Mouse (Mus musculus) myocyte (in vitro differentiated cells): ENCODE data around the gene Myom1. TPM values are rescaled to one million over a fixed set of nuclear protein-coding genes. Genes with fewer than 3 reads are reported as not detected.
A peak's percentile ranks its signal among the peaks of the same experiment; 100 is the strongest.

ENCODE experiments used
- H3K27me3 ChIP-seq: one replicate; pipeline ENCODE4 v1.6.1; 2011; ENCODE audit not compliant: control insufficient read depth, insufficient read depth, insufficient read length
- H3K36me3 ChIP-seq: one replicate; pipeline ENCODE4 v1.6.1; 2011; ENCODE audit not compliant: control insufficient read depth, insufficient read depth
- H3K4me2 ChIP-seq: one replicate; pipeline ENCODE4 v1.6.1; 2011; ENCODE audit warnings: low read depth, control low read depth
- H3K4me3 ChIP-seq: one replicate; pipeline ENCODE4 v1.5.1; 2011; ENCODE audit warnings: mild to moderate bottlenecking, control low read depth, moderate library complexity
- H3K79me2 ChIP-seq: one replicate; pipeline ENCODE4 v1.6.1; 2011; ENCODE audit not compliant: control insufficient read depth, insufficient read depth
- H3ac ChIP-seq: one replicate; pipeline ENCODE4 v1.6.1; 2011; ENCODE audit not compliant: control insufficient read depth, insufficient read length
- CEBPB ChIP-seq: IDR thresholded peaks from 2 replicates; pipeline ENCODE4 v1.6.1; 2011; ENCODE audit warnings: mild to moderate bottlenecking, moderate library complexity; ENCODE audit not compliant: poor library complexity, insufficient read depth, severe bottlenecking
- MAX ChIP-seq: IDR thresholded peaks from one replicate; pipeline ENCODE4 v1.6.1; 2011; ENCODE audit warnings: low read depth, mild to moderate bottlenecking, control low read depth
- MYOD1 ChIP-seq, 3 experiments: IDR thresholded peaks; one replicate each; pipeline ENCODE4 v1.6.1; 2011; ENCODE audit warnings: control low read depth in 2 of 3, low read depth in 2 of 3, mild to moderate bottlenecking in 2 of 3, moderate library complexity in 1 of 3; ENCODE audit not compliant: insufficient read length in 2 of 3, control insufficient read depth in 1 of 3
- MYOG ChIP-seq, 3 experiments: IDR thresholded peaks; one replicate each; pipeline ENCODE4 v1.6.1; 2011; ENCODE audit warnings: control low read depth in 2 of 3, low read depth in 2 of 3, mild to moderate bottlenecking in 2 of 3; ENCODE audit not compliant: insufficient read length in 2 of 3, control insufficient read depth in 1 of 3, insufficient read depth in 1 of 3
- POLR2A ChIP-seq: IDR thresholded peaks from one replicate; pipeline ENCODE4 v1.6.1; 2011; ENCODE audit warnings: low read depth, mild to moderate bottlenecking, control low read depth, moderate library complexity; ENCODE audit not compliant: insufficient read length
- POLR2AphosphoS2 ChIP-seq: IDR thresholded peaks from one replicate; pipeline ENCODE4 v1.6.1; 2011; ENCODE audit warnings: low read depth, control low read depth; ENCODE audit not compliant: insufficient read length
- SRF ChIP-seq: IDR thresholded peaks from one replicate; pipeline ENCODE4 v1.6.1; 2011; ENCODE audit warnings: low read depth; ENCODE audit not compliant: control insufficient read depth, insufficient read length
- TCF12 ChIP-seq: IDR thresholded peaks from one replicate; pipeline ENCODE4 v1.6.1; 2011; ENCODE audit warnings: mild to moderate bottlenecking, control low read depth; ENCODE audit not compliant: poor library complexity, insufficient read depth, severe bottlenecking
- TCF3 ChIP-seq: IDR thresholded peaks from one replicate; pipeline ENCODE4 v1.6.1; 2011; ENCODE audit warnings: low read depth, control low read depth; ENCODE audit not compliant: insufficient read length
- USF1 ChIP-seq: IDR thresholded peaks from one replicate; pipeline ENCODE4 v1.6.1; 2011; ENCODE audit warnings: low read depth, mild to moderate bottlenecking, control low read depth, moderate library complexity
- polyA plus RNA-seq: library from polyadenylated mRNA; unstranded; fragments of >200 nt; fragmentation: generic; extraction: Trizol; gene quantifications from one replicate; pipeline ENCODE4 v1.2.1, GENCODE M21; 2012; ENCODE audit warnings: missing spikeins

Myom1 gene
- polyA plus RNA-seq, 1 experiment = 52.7 TPM

DNA sequence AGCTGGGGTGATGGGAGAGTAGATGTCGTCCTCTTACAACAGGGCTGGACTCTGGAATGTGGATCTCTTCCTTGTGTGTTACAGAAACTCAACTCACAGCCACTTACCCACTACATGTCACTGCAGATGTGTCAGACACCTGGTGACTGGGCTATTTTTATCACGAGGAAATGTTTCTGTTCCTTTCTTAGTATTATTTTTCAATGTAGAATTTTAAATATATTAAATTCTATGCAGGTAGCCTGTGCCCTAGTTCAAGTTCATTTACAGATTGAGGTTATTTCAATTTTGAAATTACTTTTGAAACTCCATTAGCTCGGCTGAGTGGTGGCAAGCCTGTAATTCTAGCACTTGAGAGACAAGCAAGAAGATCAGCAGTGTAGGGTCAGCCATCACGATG is 88.6 kb downstream of the Myom1 start:
- Histone ChIP-seq H3K27me3 (no peaks in the 10 kb centered on the region), H3K4me3 (no peak overlapping the region), H3ac (no peak overlapping the region), H3K4me2 (no peak overlapping the region), H3K79me2 (no peaks in the 10 kb centered on the region), H3K36me3 (no peaks in the 10 kb centered on the region)
- no peak for TF ChIP-seq TCF3
- no peak for TF ChIP-seq MAX

DNA sequence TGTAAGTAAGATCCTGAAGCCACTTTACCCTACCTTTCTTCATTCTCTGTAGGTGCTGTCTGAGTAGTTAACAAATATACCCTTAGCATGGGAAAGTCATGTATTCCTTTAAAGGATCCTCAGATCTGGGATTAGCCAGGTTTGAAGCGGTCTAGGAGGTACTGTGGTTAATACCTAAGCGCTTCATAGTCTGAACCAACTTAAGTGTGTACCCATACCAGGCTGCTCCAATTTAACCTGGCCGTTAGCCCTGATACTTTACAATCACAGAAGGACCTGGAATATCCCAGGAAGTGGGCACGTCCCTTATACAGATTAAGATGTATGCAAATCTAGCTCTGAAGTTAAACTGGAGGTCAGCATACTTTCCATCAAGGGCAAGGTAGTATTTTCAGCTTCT is 89.9 kb downstream of the Myom1 start:
- Histone ChIP-seq H3K27me3 (no peaks in the 10 kb centered on the region), H3K36me3 (no peaks in the 10 kb centered on the region), H3K79me2 (no peaks in the 10 kb centered on the region), H3K4me2 (no peak overlapping the region), H3ac (no peak overlapping the region), H3K4me3 (no peak overlapping the region)
- TF ChIP-seq POLR2AphosphoS2 (no peak), CEBPB (no peak), MAX (no peak), POLR2A (no peak), USF1 (no peak), SRF (no peak)

DNA sequence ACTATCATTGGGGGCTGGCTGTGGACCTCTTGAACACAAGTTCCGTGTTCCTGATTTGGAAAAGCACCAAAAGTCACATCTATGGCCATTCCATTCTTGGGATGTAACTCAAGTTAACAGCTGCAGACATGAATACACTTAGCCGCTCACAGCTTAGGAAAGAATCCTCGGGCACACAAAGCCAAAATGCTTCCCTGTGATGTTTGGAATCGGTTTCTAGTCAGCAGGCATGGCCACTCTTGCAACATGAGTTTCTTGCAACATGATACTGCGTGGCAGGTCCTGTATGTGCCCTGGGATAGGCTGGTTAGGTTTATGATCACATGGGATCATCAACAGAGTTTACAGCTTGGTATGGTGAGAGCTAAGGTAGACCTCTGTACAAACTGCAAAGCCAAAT is 91.4 kb downstream of the Myom1 start:
- H3K36me3 ChIP-seq = no peaks in the 10 kb centered on the region
- H3K79me2 ChIP-seq = no peaks in the 10 kb centered on the region
- no peak for TF ChIP-seq MYOG (IDR thresholded peaks at IDR 0.05; ENCODE audit: control insufficient read depth in 1 of 3, insufficient read depth in 1 of 3, insufficient read length in 2 of 3, low read depth in 2 of 3)
- TF ChIP-seq MYOD1 (IDR thresholded peaks at IDR 0.05; ENCODE audit: control insufficient read depth in 1 of 3, insufficient read length in 2 of 3, low read depth in 2 of 3) = peak in 2 of 3 experiments; percentile 13 to 26
- no peak for TF ChIP-seq POLR2A

DNA sequence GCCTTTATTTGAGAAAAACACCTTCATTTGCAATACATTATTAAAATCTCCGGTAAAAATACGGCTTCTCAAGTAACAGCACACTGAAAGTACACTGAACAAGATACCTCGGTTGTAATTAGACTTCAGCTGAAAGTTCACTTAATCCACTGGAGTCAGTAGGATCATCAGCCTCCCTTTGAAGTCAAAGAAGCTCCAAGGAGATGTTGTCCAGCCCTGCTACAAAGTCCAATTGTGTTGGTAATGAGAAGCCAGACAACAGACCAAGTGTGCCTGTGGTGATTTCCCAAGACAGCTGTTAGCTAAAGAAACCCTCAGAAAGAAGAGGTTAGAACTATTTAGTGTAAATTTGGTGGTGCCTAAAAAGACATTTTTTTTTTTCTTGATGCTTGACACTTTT is 92.0 kb downstream of the Myom1 start:
- Histone ChIP-seq H3K4me3 (no peak overlapping the region), H3K27me3 (no peaks in the 10 kb centered on the region), H3K4me2 (no peak overlapping the region), H3K79me2 (no peaks in the 10 kb centered on the region), H3K36me3 (no peaks in the 10 kb centered on the region), H3ac (no peak overlapping the region)
- peak in 1 of 3 experiments; percentile 41 for TF ChIP-seq MYOD1 (IDR thresholded peaks at IDR 0.05; ENCODE audit: control insufficient read depth in 1 of 3, insufficient read length in 2 of 3, low read depth in 2 of 3)
- no peak for TF ChIP-seq MAX
- TF ChIP-seq SRF = no peak
- no peak for TF ChIP-seq CEBPB

More for the DNA sequence above, 91.4 kb downstream of the Myom1 start:
- no peak overlapping the region for H3K4me2 ChIP-seq
- no peak overlapping the region for H3K4me3 ChIP-seq
- H3ac ChIP-seq = no peak overlapping the region
- H3K27me3 ChIP-seq = no peaks in the 10 kb centered on the region

DNA sequence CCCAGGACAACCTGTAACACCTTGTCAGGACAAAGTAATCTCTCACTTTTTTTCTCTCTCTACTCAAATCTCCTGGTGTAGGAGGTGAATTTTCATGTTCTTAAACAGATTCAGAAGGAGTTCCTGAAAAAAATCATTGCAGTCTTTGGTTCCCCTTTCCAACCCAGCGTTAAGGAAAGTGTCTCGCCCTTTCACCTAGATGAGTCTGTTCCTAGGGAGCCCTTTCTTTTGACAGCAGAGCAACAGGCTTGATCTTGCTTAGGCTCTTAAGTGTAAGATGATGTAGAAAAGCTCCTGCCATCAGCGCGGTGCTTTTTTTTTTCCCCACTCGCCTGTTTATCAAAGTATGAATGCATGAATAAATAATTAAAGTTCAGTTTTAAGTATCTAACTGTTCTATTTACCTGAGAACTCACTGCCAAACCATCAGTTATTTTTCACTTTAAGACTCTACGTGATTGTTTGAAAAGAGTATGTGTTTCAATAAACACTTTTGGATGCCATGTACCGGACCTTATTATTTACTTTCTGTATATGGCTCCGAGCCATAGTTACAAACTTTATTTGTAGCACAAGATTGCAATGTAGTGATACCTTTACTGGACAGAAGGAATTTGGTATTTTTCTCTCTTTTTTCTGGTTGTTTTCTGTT is 94.2 kb downstream of the Myom1 start:
- no peaks in the 10 kb centered on the region for H3K79me2 ChIP-seq
- no peak for TF ChIP-seq MYOG (IDR thresholded peaks at IDR 0.05; ENCODE audit: control insufficient read depth in 1 of 3, insufficient read depth in 1 of 3, insufficient read length in 2 of 3, low read depth in 2 of 3)
- H3K4me2 ChIP-seq = no peak overlapping the region
- H3K36me3 ChIP-seq = no peaks in the 10 kb centered on the region
- no peak overlapping the region for H3K4me3 ChIP-seq
- no peak overlapping the region for H3ac ChIP-seq
- H3K27me3 ChIP-seq = no peaks in the 10 kb centered on the region

DNA sequence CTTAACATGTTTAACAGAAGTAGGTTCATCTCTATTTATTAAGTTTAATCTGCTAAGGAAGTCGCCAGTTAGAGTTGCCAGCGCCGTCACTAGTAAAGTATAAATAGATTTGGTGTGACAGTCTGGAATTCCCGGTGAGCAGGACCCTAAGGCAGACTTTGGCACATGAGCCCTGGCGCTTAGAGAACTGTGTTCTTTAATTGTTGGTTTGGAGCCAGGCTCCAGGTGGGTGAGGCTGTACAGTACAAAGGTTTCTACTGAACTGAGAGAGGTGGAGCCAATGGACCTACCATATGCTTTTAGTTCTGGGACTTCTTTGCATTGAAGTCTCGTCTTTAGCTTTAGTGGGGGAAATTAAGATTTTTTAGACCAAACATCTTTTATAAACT is 94.8 kb downstream of the Myom1 start:
- TF ChIP-seq CEBPB (no peak), TCF3 (no peak), MYOG (IDR thresholded peaks at IDR 0.05; ENCODE audit: control insufficient read depth in 1 of 3, insufficient read depth in 1 of 3, insufficient read length in 2 of 3, low read depth in 2 of 3) (no peak), MAX (no peak), TCF12 (no peak), SRF (no peak), USF1 (no peak), MYOD1 (IDR thresholded peaks at IDR 0.05; ENCODE audit: control insufficient read depth in 1 of 3, insufficient read length in 2 of 3, low read depth in 2 of 3) (no peak), POLR2A (no peak)
- H3ac ChIP-seq = no peak overlapping the region
- no peaks in the 10 kb centered on the region for H3K36me3 ChIP-seq
- no peak overlapping the region for H3K4me2 ChIP-seq
- H3K79me2 ChIP-seq = no peaks in the 10 kb centered on the region
- H3K4me3 ChIP-seq = no peak overlapping the region
- H3K27me3 ChIP-seq = no peaks in the 10 kb centered on the region
